Mouse (Mus musculus) CH12.LX (cell line): Measurements from ENCODE around the gene Ndrg2. TPM values are rescaled to one million over a fixed set of nuclear protein-coding genes. Genes with fewer than 3 reads are reported as not detected.
A peak's percentile ranks its signal among the peaks of the same experiment; 100 is the strongest.

Source experiments
- DNase-seq: peaks from one replicate; pipeline ENCODE4 v3.0.0-alpha.2; 2013; ENCODE audit errors: extremely low read depth
- H3K27ac ChIP-seq: 2 replicates; pipeline ENCODE4 v1.5.1; 2012; ENCODE audit warnings: low read depth, mild to moderate bottlenecking, control low read depth, moderate library complexity; ENCODE audit not compliant: insufficient read depth
- H3K27me3 ChIP-seq: replicated peaks from 2 replicates; pipeline ENCODE3; 2012; ENCODE audit warnings: inconsistent platforms
- H3K36me3 ChIP-seq, 2 experiments: replicated peaks in 1 of 2; 2 replicates each; pipeline versions ENCODE3 to v1.6.1; 2012; ENCODE audit warnings: inconsistent platforms in 1 of 2, low read length in 1 of 2, mild to moderate bottlenecking in 1 of 2, mixed read lengths in 1 of 2, moderate library complexity in 1 of 2; ENCODE audit not compliant: control insufficient read depth in 1 of 2, insufficient read depth in 1 of 2
- H3K4me1 ChIP-seq, 2 experiments: 2 replicates each; pipeline ENCODE4 v1.6.1; 2012; ENCODE audit warnings: inconsistent platforms in 1 of 2, moderate library complexity in 1 of 2; ENCODE audit not compliant: insufficient read depth in 2 of 2, control insufficient read depth in 1 of 2
- H3K4me2 ChIP-seq: 2 replicates; pipeline ENCODE4 v1.6.1; 2012; ENCODE audit warnings: low read depth, mild to moderate bottlenecking, control low read depth; ENCODE audit not compliant: poor library complexity, insufficient read depth, severe bottlenecking
- H3K4me3 ChIP-seq, 3 experiments: fragments of 150-350 bp in 1 of 3; sonication (generic) in 1 of 3; replicated peaks in 1 of 3; 2 replicates each; pipeline versions ENCODE3 to v1.5.1; 2011 to 2012; ENCODE audit warnings: low read depth in 2 of 3, low read length in 2 of 3, mild to moderate bottlenecking in 2 of 3, moderate library complexity in 2 of 3, control low read depth in 1 of 3, improper control_type of control experiment in 1 of 3, inconsistent platforms in 1 of 3, mixed read lengths in 1 of 3; ENCODE audit not compliant: poor library complexity in 1 of 3
- H3K79me2 ChIP-seq: replicated peaks from 2 replicates; pipeline ENCODE4 v1.6.1; 2012; ENCODE audit warnings: mild to moderate bottlenecking, moderate library complexity; ENCODE audit not compliant: control insufficient read depth, poor library complexity, insufficient read depth, severe bottlenecking; ENCODE audit errors: extremely low read depth
- H3K9ac ChIP-seq: 2 replicates; pipeline ENCODE4 v1.6.1; 2012; ENCODE audit warnings: low read depth, mild to moderate bottlenecking, control low read depth, moderate library complexity; ENCODE audit not compliant: insufficient read depth
- H3K9me3 ChIP-seq: replicated peaks from 2 replicates; pipeline ENCODE3; 2012; ENCODE audit warnings: low read length, inconsistent platforms, mixed read lengths
- BHLHE40 ChIP-seq: IDR thresholded peaks from 2 replicates; pipeline ENCODE4 v1.6.1; 2011; ENCODE audit warnings: mild to moderate bottlenecking, low read depth, low read length, improper control_type of control experiment
- CHD1 ChIP-seq: IDR thresholded peaks from 2 replicates; pipeline ENCODE4 v1.6.1; 2012; ENCODE audit warnings: low read depth, low read length, improper control_type of control experiment, inconsistent platforms
- CTCF ChIP-seq, 2 experiments: IDR thresholded peaks in 1 of 2; conservative IDR thresholded peaks in 1 of 2; 2 replicates each; pipeline ENCODE4 v1.5.1; 2011 to 2012; ENCODE audit warnings: low read depth in 2 of 2, low read length in 2 of 2, improper control_type of control experiment in 1 of 2, inconsistent platforms in 1 of 2, mild to moderate bottlenecking in 1 of 2, moderate library complexity in 1 of 2
- IRF4 ChIP-seq: IDR thresholded peaks from 2 replicates; pipeline ENCODE4 v1.6.1; 2014; ENCODE audit warnings: low read depth, mild to moderate bottlenecking, inconsistent platforms, low read length, improper control_type of control experiment
- JUN ChIP-seq: IDR thresholded peaks from 2 replicates; pipeline ENCODE4 v1.6.1; 2011; ENCODE audit warnings: low read depth, mild to moderate bottlenecking, low read length, improper control_type of control experiment, moderate library complexity; ENCODE audit not compliant: insufficient read depth
- MAFK ChIP-seq: IDR thresholded peaks from 2 replicates; pipeline ENCODE4 v1.6.1; 2011; ENCODE audit warnings: low read length, improper control_type of control experiment; ENCODE audit not compliant: insufficient replicate concordance
- MEF2A ChIP-seq: IDR thresholded peaks from 2 replicates; pipeline ENCODE4 v1.6.1; 2014; ENCODE audit warnings: low read depth, mild to moderate bottlenecking, inconsistent platforms, low read length, improper control_type of control experiment, borderline replicate concordance
- MXI1 ChIP-seq: IDR thresholded peaks from 2 replicates; pipeline ENCODE4 v1.6.1; 2011; ENCODE audit warnings: mild to moderate bottlenecking, low read depth, low read length, improper control_type of control experiment
- MYC ChIP-seq: IDR thresholded peaks from 2 replicates; pipeline ENCODE4 v1.6.1; 2011; ENCODE audit warnings: low read depth, mild to moderate bottlenecking, improper control_type of control experiment, low read length
- RAD21 ChIP-seq: IDR thresholded peaks from 2 replicates; pipeline ENCODE4 v1.6.1; 2011; ENCODE audit warnings: low read depth, mild to moderate bottlenecking, low read length, improper control_type of control experiment, moderate library complexity
- RCOR1 ChIP-seq: conservative IDR thresholded peaks from 2 replicates; pipeline ENCODE4 v1.6.1; 2012; ENCODE audit warnings: low read depth, mild to moderate bottlenecking, inconsistent platforms, low read length, improper control_type of control experiment
- SIN3A ChIP-seq: IDR thresholded peaks from 2 replicates; pipeline ENCODE4 v1.6.1; 2012; ENCODE audit warnings: low read length, improper control_type of control experiment, inconsistent platforms
- SMC3 ChIP-seq: IDR thresholded peaks from 2 replicates; pipeline ENCODE4 v1.6.1; 2011; ENCODE audit warnings: low read depth, low read length, improper control_type of control experiment
- TCF12 ChIP-seq: IDR thresholded peaks from 2 replicates; pipeline ENCODE4 v1.6.1; 2014; ENCODE audit warnings: low read depth, mild to moderate bottlenecking, inconsistent platforms, low read length, improper control_type of control experiment
- UBTF ChIP-seq: IDR thresholded peaks from 2 replicates; pipeline ENCODE4 v1.6.1; 2012; ENCODE audit warnings: low read depth, mild to moderate bottlenecking, inconsistent platforms, low read length, improper control_type of control experiment, moderate library complexity
- ZC3H11A ChIP-seq: IDR thresholded peaks from 2 replicates; pipeline ENCODE4 v1.6.1; 2012; ENCODE audit warnings: low read depth, mild to moderate bottlenecking, inconsistent platforms, low read length, improper control_type of control experiment
- ZKSCAN1 ChIP-seq: IDR thresholded peaks from 2 replicates; pipeline ENCODE4 v1.6.1; 2012; ENCODE audit warnings: low read depth, inconsistent platforms, low read length, improper control_type of control experiment, borderline replicate concordance
- ZMIZ1 ChIP-seq: IDR thresholded peaks from 2 replicates; pipeline ENCODE4 v1.6.1; 2012; ENCODE audit warnings: low read depth, mild to moderate bottlenecking, inconsistent platforms, low read length, improper control_type of control experiment
- ZNF384 ChIP-seq: IDR thresholded peaks from 2 replicates; pipeline ENCODE4 v1.6.1; 2012; ENCODE audit warnings: low read depth, low read length, improper control_type of control experiment, inconsistent platforms
- dilution Hi-C: fragments of 300-500 bp; cut with MboI; formaldehyde crosslinking; loops from 2 replicates; pipeline ENCODE4 v1.14.3; 2020; ENCODE audit warnings: low sequenced_read_pairs; ENCODE audit not compliant: extremely low pct_unique_long_range_greater_than_20kb, extremely low pct_ligation_motif_present
- in situ Hi-C: fragments of 300-500 bp; cut with MboI; formaldehyde crosslinking; loops from 3 replicates; pipeline ENCODE4 v1.14.3; 2019; ENCODE audit warnings: low sequenced_read_pairs, low pct_ligation_motif_present, low pct_unique_long_range_greater_than_20kb, mixed read lengths
- polyA plus RNA-seq: library from polyadenylated mRNA; unstranded; fragments of >175 nt; gene quantifications from 2 replicates; pipeline ENCODE4 v1.2.1, GENCODE M21; 2012; ENCODE audit warnings: low read depth; ENCODE audit not compliant: insufficient read length
- total RNA-seq, 2 experiments: library from RNA; depleted of rRNA; stranded (reverse); fragments of 300-350 nt in 1 of 2; fragments of >200 nt in 1 of 2; gene quantifications; 2 replicates each; pipeline ENCODE4 v1.2.3; 2012 to 2014

Ndrg2 gene
- total and polyA plus RNA-seq, 3 experiments, result 0.50 to 1.1 (median 1.0) TPM

- no peak for DNase-seq
- peaks cover 0 to 5% of the 10 kb centered on the region in 2 experiments; a peak in 1 of 4 replicates for H3K4me1 ChIP-seq
- H3K4me3 ChIP-seq, result no peak overlapping the region
- dilution Hi-C loops (no loop called here), in situ Hi-C loops (loop anchor here (5.0 to 25.0 kb wide), 2 partner anchors 116 to 431 kb away; partner anchors contain the start of genes Sall2 and Zfp219)
- H3K27me3 ChIP-seq, result peaks cover 4% of the 10 kb centered on the region
- H3K9me3 ChIP-seq, result no peaks in the 10 kb centered on the region
- H3K27ac ChIP-seq, result no peak overlapping the region
- no peak for TF ChIP-seq BHLHE40
- no peak for TF ChIP-seq SIN3A
- no peak for TF ChIP-seq ZMIZ1
- TF ChIP-seq TCF12, result no peak
- TF ChIP-seq MEF2A, result no peak
- TF ChIP-seq RAD21, result no peak
- no peak for TF ChIP-seq ZNF384
- no peak for TF ChIP-seq UBTF
- no peak for TF ChIP-seq MAFK
- no peak for TF ChIP-seq RCOR1
- TF ChIP-seq ZC3H11A, result no peak
- TF ChIP-seq JUN, result no peak
- TF ChIP-seq ZKSCAN1, result no peak
- TF ChIP-seq CHD1, result no peak
- TF ChIP-seq IRF4, result no peak
- no peak for TF ChIP-seq MYC
- TF ChIP-seq SMC3, result no peak
- no peak for TF ChIP-seq CTCF (conservative IDR thresholded peaks at IDR 0.05 in 1 of 2, IDR thresholded peaks at IDR 0.05 in 1 of 2; ENCODE audit: low read depth in 2 of 2, low read length in 2 of 2)
- TF ChIP-seq MXI1, result no peak
- no peak overlapping the region for H3K9ac ChIP-seq
- H3K79me2 ChIP-seq, result no peaks in the 10 kb centered on the region
- H3K4me2 ChIP-seq, result no peak overlapping the region
- no peaks in the 10 kb centered on the region for H3K36me3 ChIP-seq
Observed at GRCm38 (mm10) chr14:51906102-51906501, 7.9 kb downstream of the Ndrg2 start.

GRCm38 (mm10) chr14:51904706-51905105 is 9.3 kb downstream of the Ndrg2 start:
- no peaks in the 10 kb centered on the region for H3K36me3 ChIP-seq
- no peaks in the 10 kb centered on the region for H3K9me3 ChIP-seq
- dilution Hi-C loops, result no loop called here
- in situ Hi-C loops, result loop anchor here (5.0 to 25.0 kb wide), 2 partner anchors 118 to 433 kb away; partner anchors contain the start of genes Sall2 and Zfp219
- peak in 1 of 2 experiments; percentile 67; a peak in 2 of 4 replicates for TF ChIP-seq CTCF (conservative IDR thresholded peaks at IDR 0.05 in 1 of 2, IDR thresholded peaks at IDR 0.05 in 1 of 2; ENCODE audit: low read depth in 2 of 2, low read length in 2 of 2)
- TF ChIP-seq SMC3, result peak; percentile 48
- TF ChIP-seq RAD21, result peak; percentile 21
- TF ChIP-seq RCOR1, result no peak
- H3K4me1 ChIP-seq, result peaks cover 0 to 5% of the 10 kb centered on the region in 2 experiments; a peak in 1 of 4 replicates
- H3K79me2 ChIP-seq, result no peaks in the 10 kb centered on the region
- no peak overlapping the region for H3K4me2 ChIP-seq
- H3K4me3 ChIP-seq, result no peak overlapping the region
- DNase-seq, result no peak
- no peak overlapping the region for H3K9ac ChIP-seq
- H3K27ac ChIP-seq, result no peak overlapping the region
- H3K27me3 ChIP-seq, result peaks cover 2% of the 10 kb centered on the region
